Mouse (Mus musculus) cortical plate, adult 2 months (tissue): ENCODE data around the gene Plxna4. TPM values are rescaled to one million over a fixed set of nuclear protein-coding genes. Genes with fewer than 3 reads are reported as not detected.

ENCODE experiments used
- H3K27ac ChIP-seq: fragments of 200-500 bp; 2 replicates; pipeline ENCODE4 v1.5.1; 2012; ENCODE audit warnings: low read length, control low read depth, inconsistent platforms; ENCODE audit not compliant: insufficient read depth
- H3K4me1 ChIP-seq: fragments of 200-500 bp; 2 replicates; pipeline ENCODE4 v1.6.1; 2011; ENCODE audit warnings: low read length; ENCODE audit not compliant: control insufficient read depth, insufficient read depth
- H3K4me3 ChIP-seq: fragments of 200-500 bp; 2 replicates; pipeline ENCODE4 v1.5.1; 2011; ENCODE audit warnings: mild to moderate bottlenecking, low read length, control low read depth; ENCODE audit not compliant: insufficient read depth
- CTCF ChIP-seq: fragments of 200-500 bp; IDR thresholded peaks from 2 replicates; pipeline ENCODE4 v1.5.1; 2011; ENCODE audit warnings: mild to moderate bottlenecking, control low read depth, low read length; ENCODE audit not compliant: insufficient read depth; ENCODE audit errors: extremely low read depth
- POLR2A ChIP-seq: fragments of 200-500 bp; IDR thresholded peaks from 2 replicates; pipeline ENCODE4 v1.6.1; 2011; ENCODE audit warnings: mild to moderate bottlenecking, low read length, control low read depth; ENCODE audit not compliant: insufficient read depth; ENCODE audit errors: extremely low read depth
- polyA plus RNA-seq: library from polyadenylated mRNA; depleted of rRNA; stranded (reverse); fragments of >200 nt; gene quantifications from 2 replicates; pipeline ENCODE4 v1.2.3, GENCODE M21; 2012

Gene Plxna4
- polyA plus RNA-seq, 1 experiment: 14.9 TPM

DNA sequence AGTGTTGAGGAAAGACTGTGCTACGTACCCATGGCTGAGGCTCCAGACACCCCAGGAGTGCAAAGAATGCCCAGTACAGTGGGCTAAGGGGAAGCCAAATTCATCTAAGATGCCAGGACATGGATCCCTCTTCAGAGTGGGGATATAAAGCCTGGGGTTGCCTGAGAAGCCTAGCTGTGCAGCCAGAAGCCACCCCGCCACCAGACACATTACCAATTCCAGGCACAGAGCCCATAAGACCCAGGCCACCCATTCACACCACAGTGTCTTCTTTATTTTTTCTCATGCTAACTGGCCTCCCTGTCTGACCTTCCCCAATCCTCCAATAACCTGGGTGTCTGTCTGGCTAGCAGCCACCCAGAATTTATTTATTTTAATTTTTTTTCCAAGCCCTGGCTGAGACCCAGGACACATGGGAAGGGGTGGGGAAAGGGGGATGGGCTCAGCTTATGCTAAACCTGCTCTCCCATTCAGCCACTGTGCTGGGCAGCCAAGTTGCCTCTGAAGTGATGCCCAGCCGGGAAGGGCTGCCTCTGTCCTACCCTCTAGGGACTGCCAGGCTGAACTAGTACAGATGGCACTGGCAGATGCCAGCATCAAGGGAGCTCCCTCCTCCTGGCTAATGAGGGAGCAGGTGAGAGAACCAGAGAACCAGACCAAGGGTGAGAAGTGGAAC lies 185.3 kb downstream of the Plxna4 start:
- no peak overlapping the region for H3K27ac ChIP-seq

DNA sequence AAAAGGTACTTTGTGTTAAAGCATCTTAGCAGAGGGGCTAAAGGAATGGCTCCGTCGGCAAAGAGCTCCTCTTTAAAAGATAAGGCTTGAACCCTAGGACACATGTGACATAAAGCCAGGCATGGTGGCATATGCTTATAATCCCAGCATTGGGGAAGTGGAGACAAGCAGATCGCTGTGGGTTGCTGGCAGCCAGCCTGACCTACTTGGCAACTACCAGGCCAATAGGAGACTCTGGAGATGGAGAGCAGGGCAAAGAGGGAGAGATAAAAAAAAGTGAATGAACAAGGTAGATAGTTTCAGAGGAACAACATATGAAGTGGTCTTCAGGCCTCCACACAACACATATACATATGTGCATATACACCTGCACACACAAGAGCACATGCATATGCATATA lies 189.7 kb downstream of the Plxna4 start:
- Histone ChIP-seq H3K4me1 (peaks cover 4% of the 10 kb centered on the region), H3K27ac (no peak overlapping the region), H3K4me3 (no peak overlapping the region)
- no peak for TF ChIP-seq POLR2A
- no peak for TF ChIP-seq CTCF

More for the DNA sequence above, 185.3 kb downstream of the Plxna4 start:
- no peak for TF ChIP-seq POLR2A
- TF ChIP-seq CTCF: no peak
- Histone ChIP-seq H3K4me3 (no peak overlapping the region), H3K4me1 (peaks cover 4% of the 10 kb centered on the region)

DNA sequence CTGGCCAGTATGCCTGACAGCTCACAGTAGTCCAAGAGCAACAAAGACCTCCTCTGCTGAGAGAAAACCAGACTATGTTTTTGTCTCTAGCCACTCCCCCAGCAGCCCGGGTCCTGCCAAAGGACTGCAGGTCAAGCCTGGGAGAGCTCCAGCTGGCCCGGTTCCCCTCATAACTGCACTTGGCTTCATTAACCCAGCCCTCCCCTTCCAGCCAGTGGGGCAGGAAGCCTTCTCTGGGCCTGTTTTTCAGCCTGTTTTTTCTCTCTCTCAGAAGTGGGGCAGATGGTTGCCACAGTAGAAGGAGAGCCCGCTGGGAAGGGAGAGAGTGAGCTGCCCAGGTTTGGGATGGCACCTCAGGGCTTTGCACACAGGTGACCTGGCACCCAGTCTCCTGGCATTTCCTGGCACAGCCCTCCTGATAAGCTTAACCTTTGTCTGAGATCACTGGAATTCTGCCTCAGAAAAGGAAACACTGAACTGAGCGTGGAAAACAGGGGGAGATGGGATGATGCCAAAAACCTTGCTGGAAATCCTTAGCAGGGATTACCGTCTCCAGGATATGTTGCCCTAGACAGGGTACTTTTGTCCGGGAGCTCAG lies 190.8 kb downstream of the Plxna4 start:
- H3K27ac ChIP-seq: 0 out of 2 replicates have a peak overlapping the region, but pooled peaks have one; percentile 35
- TF ChIP-seq POLR2A: no peak
- TF ChIP-seq CTCF: no peak
- peaks cover 4% of the 10 kb centered on the region for H3K4me1 ChIP-seq
- no peak overlapping the region for H3K4me3 ChIP-seq

- no peak overlapping the region for H3K27ac ChIP-seq
- TF ChIP-seq POLR2A (no peak), CTCF (no peak)
- no peak overlapping the region for H3K4me3 ChIP-seq
- H3K4me1 ChIP-seq: peaks cover 4% of the 10 kb centered on the region
Observed at GRCm38 (mm10) chr6:32395415-32395814, 192.6 kb downstream of the Plxna4 start.

GRCm38 (mm10) chr6:32392262-32392661 lies 195.7 kb downstream of the Plxna4 start:
- TF ChIP-seq CTCF (no peak), POLR2A (no peak)
- H3K27ac ChIP-seq: no peak overlapping the region
- no peak overlapping the region for H3K4me3 ChIP-seq
- peaks cover 4% of the 10 kb centered on the region for H3K4me1 ChIP-seq

GRCm38 (mm10) chr6:32388276-32388675 lies 199.7 kb downstream of the Plxna4 start:
- no peak for TF ChIP-seq POLR2A
- TF ChIP-seq CTCF: no peak
- no peak overlapping the region for H3K4me3 ChIP-seq
- peaks cover 3% of the 10 kb centered on the region for H3K4me1 ChIP-seq
- no peak overlapping the region for H3K27ac ChIP-seq

- no peak for TF ChIP-seq CTCF
- Histone ChIP-seq H3K4me3 (no peak overlapping the region), H3K4me1 (peaks cover 3% of the 10 kb centered on the region), H3K27ac (no peak overlapping the region)
Observed at GRCm38 (mm10) chr6:32386915-32387314, 201.1 kb downstream of the Plxna4 start.

DNA sequence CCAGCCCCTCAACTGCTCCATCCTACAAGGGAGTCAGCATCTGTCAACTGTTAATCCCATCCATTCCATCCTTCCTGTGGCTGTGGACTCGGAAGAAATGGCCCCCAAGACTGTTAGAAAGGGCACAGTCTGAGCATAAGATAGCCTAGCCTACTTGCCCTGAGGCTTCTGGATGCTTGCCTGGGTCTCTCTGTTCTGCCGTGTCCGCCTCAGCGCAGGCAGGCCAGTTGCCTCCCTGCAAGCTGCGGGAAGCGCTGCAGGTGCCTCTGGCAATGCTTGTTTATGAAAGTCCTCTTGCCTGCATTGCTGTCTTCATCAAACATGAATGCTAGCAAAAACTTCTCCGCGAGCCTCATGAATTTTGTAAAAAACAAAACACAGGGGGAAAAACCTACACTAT lies 203.1 kb downstream of the Plxna4 start:
- Histone ChIP-seq H3K4me3 (no peak overlapping the region), H3K27ac (peak overlapping the region; percentile 10; the same call in 1 of the 2 replicates), H3K4me1 (peaks cover 3% of the 10 kb centered on the region)
- no peak for TF ChIP-seq CTCF

- TF ChIP-seq CTCF (no peak), POLR2A (no peak)
- Histone ChIP-seq H3K27ac (no peak overlapping the region), H3K4me3 (no peak overlapping the region), H3K4me1 (peaks cover 3% of the 10 kb centered on the region)
Observed at GRCm38 (mm10) chr6:32384423-32384822, 203.6 kb downstream of the Plxna4 start.

DNA sequence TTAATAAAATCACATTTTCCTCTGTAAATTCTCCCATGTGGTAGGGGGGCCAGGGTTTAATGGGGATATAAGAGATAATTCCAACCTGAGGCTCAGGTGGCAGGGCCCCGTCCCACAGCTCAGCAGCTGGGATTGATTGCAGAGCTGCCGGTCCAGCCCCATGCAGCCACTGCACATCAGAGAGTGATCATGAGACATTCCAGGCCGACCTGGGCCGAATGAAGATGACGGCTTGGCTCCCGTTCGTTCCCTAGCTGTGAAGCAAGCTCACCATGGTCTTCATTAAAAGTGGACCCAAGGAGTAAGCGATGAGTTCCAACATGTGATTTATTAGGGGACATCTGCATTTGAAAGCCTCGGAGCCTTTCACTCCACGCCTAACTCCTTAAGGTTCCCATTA lies 206.5 kb downstream of the Plxna4 start:
- TF ChIP-seq POLR2A: no peak
- TF ChIP-seq CTCF: no peak
- H3K4me3 ChIP-seq: no peak overlapping the region
- no peak overlapping the region for H3K27ac ChIP-seq
- H3K4me1 ChIP-seq: peaks cover 5% of the 10 kb centered on the region
